Mouse (Mus musculus): ENCODE results near the gene Clybl. TPM values are rescaled to one million over a fixed set of nuclear protein-coding genes. Genes with fewer than 3 reads are reported as not detected.

The Clybl gene
- polyA plus RNA-seq, 1 experiment from 2014 or later = 20.3 TPM

GRCm38 (mm10) chr14:122261250-122261649 lies 79.7 kb downstream of the Clybl start:
- Histone ChIP-seq H3K4me2 (replicated peaks) (no peak overlapping the region), H3K9me3 (replicated peaks) (no peaks in the 10 kb centered on the region), H3K27me3 (peaks cover 49% of the 10 kb centered on the region), H3K4me1 (peaks cover 4% of the 10 kb centered on the region), H3K4me3 (no peak overlapping the region), H3K9ac (no peak overlapping the region), H3K36me3 (no peaks in the 10 kb centered on the region), H3K27ac (no peak overlapping the region)
- no peak for ATAC-seq (ENCODE audit: low FRiP score)
- WGBS = 70% methylated on average over 1 of the region's 1 CpGs

- Histone ChIP-seq H3K27me3 (peaks cover 37% of the 10 kb centered on the region), H3K4me1 (peaks cover 2% of the 10 kb centered on the region; the same call in 1 of the 2 replicates), H3K4me2 (replicated peaks) (no peak overlapping the region), H3K36me3 (no peaks in the 10 kb centered on the region), H3K27ac (no peak overlapping the region), H3K4me3 (no peak overlapping the region), H3K9ac (no peak overlapping the region), H3K9me3 (replicated peaks) (no peaks in the 10 kb centered on the region)
- ATAC-seq (ENCODE audit: low FRiP score) = no peak
- 49% methylated on average over 16 of the region's 16 CpGs for WGBS
Measured at GRCm38 (mm10) chr14:122262851-122263659, 81.6 kb downstream of the Clybl start.

GRCm38 (mm10) chr14:122265214-122265613 lies 83.7 kb downstream of the Clybl start:
- Histone ChIP-seq H3K4me3 (no peak overlapping the region), H3K36me3 (no peaks in the 10 kb centered on the region), H3K4me1 (peaks cover 2% of the 10 kb centered on the region; the same call in 1 of the 2 replicates), H3K27ac (no peak overlapping the region), H3K27me3 (peaks cover 30% of the 10 kb centered on the region), H3K9ac (no peak overlapping the region), H3K4me2 (replicated peaks) (no peak overlapping the region), H3K9me3 (replicated peaks) (no peaks in the 10 kb centered on the region)
- ATAC-seq (ENCODE audit: low FRiP score) = no peak
- WGBS = 71% methylated on average over 7 of the region's 7 CpGs

DNA sequence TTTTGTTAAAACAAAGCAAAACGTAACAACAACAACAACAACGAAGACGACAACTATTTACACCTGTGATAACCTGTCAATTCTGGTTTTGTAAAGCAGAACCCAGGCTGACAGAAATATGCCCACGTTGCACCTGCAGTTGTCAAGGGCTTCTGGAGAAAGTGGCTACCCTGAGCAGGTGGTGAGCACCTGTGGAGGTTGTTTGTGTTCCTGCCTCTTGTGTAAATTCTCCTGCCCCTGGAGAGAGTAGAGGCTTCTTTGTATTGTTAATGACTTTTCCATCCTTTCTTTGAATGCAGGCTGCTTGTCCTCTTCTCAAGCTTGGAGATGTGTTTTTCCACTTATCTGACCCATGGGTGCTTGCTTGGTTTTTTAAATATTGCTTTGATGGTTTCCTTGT lies 86.1 kb downstream of the Clybl start:
- no peak for ATAC-seq (ENCODE audit: low FRiP score)
- Histone ChIP-seq H3K4me1 (peaks cover 10% of the 10 kb centered on the region), H3K4me2 (replicated peaks) (no peak overlapping the region), H3K9me3 (replicated peaks) (no peaks in the 10 kb centered on the region), H3K27me3 (peaks cover 34% of the 10 kb centered on the region), H3K36me3 (no peaks in the 10 kb centered on the region), H3K4me3 (no peak overlapping the region), H3K9ac (no peak overlapping the region), H3K27ac (no peak overlapping the region)
- 41% methylated on average over 4 of the region's 4 CpGs for WGBS

GRCm38 (mm10) chr14:122271104-122271746 lies 89.7 kb downstream of the Clybl start:
- peaks cover 25% of the 10 kb centered on the region for H3K27me3 ChIP-seq
- ATAC-seq (ENCODE audit: low FRiP score) = no peak
- no peak overlapping the region for H3K27ac ChIP-seq
- no peak overlapping the region for H3K9ac ChIP-seq
- peaks cover 8% of the 10 kb centered on the region for H3K4me1 ChIP-seq
- H3K4me2 ChIP-seq (replicated peaks) = peak overlapping the region; percentile 19; the same call in 1 of the 2 replicates
- no peaks in the 10 kb centered on the region for H3K36me3 ChIP-seq
- WGBS = 20% methylated on average over 14 of the region's 14 CpGs
- no peaks in the 10 kb centered on the region for H3K9me3 ChIP-seq (replicated peaks)
- H3K4me3 ChIP-seq = no peak overlapping the region

DNA sequence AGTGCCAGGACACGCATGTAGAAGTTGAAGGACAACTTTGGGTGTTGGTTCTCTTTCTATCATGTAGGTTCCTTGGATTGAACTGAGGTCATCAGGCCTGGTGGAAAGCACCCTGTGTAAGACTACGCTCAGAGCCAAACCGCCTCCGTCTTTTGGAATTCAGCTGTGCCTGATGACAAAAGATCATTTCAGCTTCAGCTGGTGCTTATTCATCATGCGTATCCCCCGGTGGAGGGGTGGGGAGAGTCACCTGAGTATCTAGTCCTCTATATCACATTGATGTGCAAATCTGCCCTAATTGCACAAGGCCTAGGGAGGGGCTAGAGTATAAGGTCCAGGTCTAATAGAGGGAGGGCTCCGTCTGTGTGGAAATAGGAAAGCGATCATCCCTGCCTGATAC lies 95.6 kb downstream of the Clybl start:
- Histone ChIP-seq H3K4me2 (replicated peaks) (no peak overlapping the region), H3K9ac (no peak overlapping the region), H3K4me3 (no peak overlapping the region), H3K27ac (no peak overlapping the region), H3K4me1 (peaks cover 17% of the 10 kb centered on the region), H3K27me3 (peaks cover 59% of the 10 kb centered on the region), H3K36me3 (no peaks in the 10 kb centered on the region), H3K9me3 (replicated peaks) (no peaks in the 10 kb centered on the region)
- no peak for ATAC-seq (ENCODE audit: low FRiP score)
- 63% methylated on average over 8 of the region's 8 CpGs for WGBS

- no peak overlapping the region; the same call in 1 of the 2 replicates for H3K27ac ChIP-seq
- H3K4me3 ChIP-seq = no peak overlapping the region
- no peaks in the 10 kb centered on the region for H3K36me3 ChIP-seq
- H3K27me3 ChIP-seq = peaks cover 65% of the 10 kb centered on the region
- peaks cover 17% of the 10 kb centered on the region for H3K4me1 ChIP-seq
- no peaks in the 10 kb centered on the region for H3K9me3 ChIP-seq (replicated peaks)
- 23% methylated on average over 16 of the region's 16 CpGs for WGBS
- ATAC-seq (ENCODE audit: low FRiP score) = peak; percentile 5; the same call in 1 of the 2 replicates
- no peak overlapping the region for H3K9ac ChIP-seq
- H3K4me2 ChIP-seq (replicated peaks) = peak overlapping the region; percentile 24; the same call in 1 of the 2 replicates
Measured at GRCm38 (mm10) chr14:122279462-122280308, 98.2 kb downstream of the Clybl start.

DNA sequence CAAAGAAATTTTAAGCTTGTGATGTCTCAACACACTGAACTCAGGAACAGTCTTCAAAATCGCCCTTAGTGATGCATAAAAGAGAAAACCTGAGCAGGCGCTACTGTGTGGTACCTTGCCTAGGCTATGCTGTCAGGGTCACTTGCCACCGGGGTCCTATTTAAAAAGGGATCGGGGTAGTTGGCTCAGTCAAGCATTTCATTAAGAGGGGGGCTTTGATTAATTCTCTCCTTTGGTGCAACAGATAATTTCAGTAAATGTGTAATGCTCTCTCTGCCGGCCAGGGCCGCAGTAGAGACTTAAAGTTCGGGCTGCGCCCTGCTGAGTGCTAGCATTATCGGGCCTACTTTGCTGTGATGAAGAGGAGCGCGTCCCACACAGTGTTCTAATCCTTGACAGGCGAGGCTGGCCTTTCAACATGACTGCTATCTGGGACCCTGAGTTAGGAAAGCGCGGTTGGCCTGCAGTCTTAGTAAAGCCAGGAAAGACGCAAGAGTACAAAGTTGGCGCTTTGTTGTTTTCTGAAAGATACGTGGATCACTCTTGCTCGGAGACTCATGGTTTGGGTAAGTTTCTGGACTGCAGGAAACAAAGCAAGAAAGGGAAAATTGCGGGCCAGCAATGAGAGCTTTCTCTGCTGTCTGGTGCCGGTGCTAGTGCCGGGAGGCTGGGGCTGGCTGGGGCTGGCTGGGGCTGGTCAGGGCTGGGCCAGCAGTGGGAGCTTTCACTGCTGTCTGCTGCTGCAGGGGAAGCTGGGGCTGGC lies 99.0 kb downstream of the Clybl start:
- H3K4me1 ChIP-seq = peaks cover 17% of the 10 kb centered on the region
- H3K27me3 ChIP-seq = peaks cover 64% of the 10 kb centered on the region
- ATAC-seq (ENCODE audit: low FRiP score) = peak; percentile 61
- 0 out of 2 replicates have a peak overlapping the region, but pooled peaks have one; percentile 9 for H3K9ac ChIP-seq
- 12% methylated on average over 21 of the region's 21 CpGs for WGBS
- no peaks in the 10 kb centered on the region for H3K36me3 ChIP-seq
- peak overlapping the region; percentile 24 for H3K4me2 ChIP-seq (replicated peaks)
- H3K4me3 ChIP-seq = peak overlapping the region; percentile 6
- peak overlapping the region; percentile 42 for H3K27ac ChIP-seq
- no peaks in the 10 kb centered on the region for H3K9me3 ChIP-seq (replicated peaks)

DNA sequence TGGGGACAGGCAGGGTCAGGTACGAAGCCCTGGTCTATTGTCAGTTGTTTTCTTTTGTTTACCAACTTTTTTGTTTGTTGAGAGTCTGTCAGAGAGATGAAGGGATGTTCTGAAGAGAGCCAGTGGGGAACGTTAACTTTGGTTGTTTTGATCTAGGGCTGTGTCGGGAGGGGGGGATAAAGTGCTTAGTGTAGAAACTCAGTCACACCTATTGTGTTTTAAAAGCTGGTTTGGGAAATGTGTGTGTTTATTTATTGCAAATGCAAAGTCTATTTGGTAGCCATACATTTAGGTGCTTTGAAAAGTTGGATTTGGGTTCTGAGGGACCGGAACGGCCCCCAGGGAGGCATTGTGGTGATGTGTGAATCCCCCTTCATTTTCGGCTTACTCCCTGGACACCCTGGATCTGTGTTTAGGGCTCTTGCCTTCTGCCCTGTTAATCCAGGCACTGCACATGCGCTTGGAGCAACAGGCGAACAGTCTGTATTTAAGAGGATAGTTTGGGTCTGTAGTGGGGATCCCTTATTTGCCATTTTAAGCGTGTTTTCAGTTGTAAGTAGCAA lies 99.6 kb downstream of the Clybl start:
- ATAC-seq (ENCODE audit: low FRiP score) = no peak
- H3K9me3 ChIP-seq (replicated peaks) = no peaks in the 10 kb centered on the region
- peak overlapping the region; percentile 24 for H3K4me2 ChIP-seq (replicated peaks)
- H3K4me3 ChIP-seq = peak overlapping the region; percentile 6
- no peaks in the 10 kb centered on the region for H3K36me3 ChIP-seq
- peaks cover 64% of the 10 kb centered on the region for H3K27me3 ChIP-seq
- 22% methylated on average over 9 of the region's 9 CpGs for WGBS
- 0 out of 2 replicates have a peak overlapping the region, but pooled peaks have one; percentile 9 for H3K9ac ChIP-seq
- peaks cover 17% of the 10 kb centered on the region for H3K4me1 ChIP-seq
- peak overlapping the region; percentile 42; the same call in 1 of the 2 replicates for H3K27ac ChIP-seq

DNA sequence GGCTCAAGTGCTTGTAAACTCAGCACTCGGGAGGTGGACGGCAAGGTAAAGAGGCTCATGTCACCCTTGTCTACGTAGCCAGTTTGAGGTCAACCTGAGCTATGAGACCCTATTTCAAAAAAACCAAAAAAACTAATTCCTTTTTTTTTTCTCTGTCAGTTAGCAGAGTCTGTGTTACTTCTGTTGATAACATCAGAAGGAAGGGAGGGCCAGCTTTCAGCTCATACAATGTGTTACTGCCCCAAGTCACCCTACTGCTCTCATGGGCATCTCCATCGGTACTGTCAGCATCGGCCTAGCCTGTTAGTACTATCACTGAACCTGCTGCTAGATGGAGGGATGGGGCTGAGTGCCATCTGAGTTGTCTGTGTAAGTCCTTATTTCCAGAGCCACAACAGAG lies 102.5 kb downstream of the Clybl start:
- peaks cover 50% of the 10 kb centered on the region for H3K27me3 ChIP-seq
- no peak overlapping the region for H3K4me2 ChIP-seq (replicated peaks)
- WGBS = 94% methylated on average over 5 of the region's 5 CpGs
- H3K4me3 ChIP-seq = no peak overlapping the region
- peaks cover 26% of the 10 kb centered on the region for H3K4me1 ChIP-seq
- no peak for ATAC-seq (ENCODE audit: low FRiP score)
- H3K36me3 ChIP-seq = no peaks in the 10 kb centered on the region
- H3K27ac ChIP-seq = no peak overlapping the region
- no peak overlapping the region for H3K9ac ChIP-seq
- no peaks in the 10 kb centered on the region for H3K9me3 ChIP-seq (replicated peaks)

DNA sequence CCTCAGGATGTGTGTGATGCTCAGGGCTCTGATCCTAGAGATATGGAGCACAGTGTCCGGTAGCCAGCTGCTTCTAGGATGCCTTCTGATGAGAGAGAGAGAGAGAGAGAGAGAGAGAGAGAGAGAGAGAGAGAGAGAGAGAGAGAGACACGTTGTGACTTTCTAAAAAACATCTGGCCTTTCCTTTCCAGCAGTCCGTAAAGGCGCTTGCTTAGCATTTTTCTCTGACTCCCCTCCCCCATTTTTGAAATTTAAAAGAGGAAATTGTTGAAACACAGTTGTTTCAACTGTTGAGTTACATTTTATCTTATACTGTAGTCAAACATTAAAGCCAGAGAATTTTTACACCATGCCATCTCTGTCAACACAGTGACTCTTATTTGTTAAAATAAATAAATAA lies 114.9 kb downstream of the Clybl start:
- Histone ChIP-seq H3K9me3 (replicated peaks) (no peaks in the 10 kb centered on the region), H3K4me1 (peaks cover 2% of the 10 kb centered on the region; the same call in 1 of the 2 replicates), H3K27ac (no peak overlapping the region), H3K36me3 (no peaks in the 10 kb centered on the region), H3K27me3 (no peaks in the 10 kb centered on the region; the same call in 1 of the 2 replicates), H3K4me2 (replicated peaks) (no peak overlapping the region), H3K4me3 (no peak overlapping the region), H3K9ac (no peak overlapping the region)
- 46% methylated on average over 4 of the region's 4 CpGs for WGBS
- no peak for ATAC-seq (ENCODE audit: low FRiP score)

Measured in hindbrain, embryonic 12.5 days (tissue).